Mouse (Mus musculus) thymus, postnatal 10 days (tissue): Measurements from ENCODE around the gene Il31.
"Not testable (repeated sequence)": the region's sequence is repeated elsewhere in the genome, so short reads cannot be mapped to it uniquely, and the experiment has no call there.

Experiments
- DNase-seq, 2 experiments: peaks; one replicate each; pipeline ENCODE4 v3.0.0; 2021; ENCODE audit warnings: low spot score in 2 of 2

The Il31 gene

DNA sequence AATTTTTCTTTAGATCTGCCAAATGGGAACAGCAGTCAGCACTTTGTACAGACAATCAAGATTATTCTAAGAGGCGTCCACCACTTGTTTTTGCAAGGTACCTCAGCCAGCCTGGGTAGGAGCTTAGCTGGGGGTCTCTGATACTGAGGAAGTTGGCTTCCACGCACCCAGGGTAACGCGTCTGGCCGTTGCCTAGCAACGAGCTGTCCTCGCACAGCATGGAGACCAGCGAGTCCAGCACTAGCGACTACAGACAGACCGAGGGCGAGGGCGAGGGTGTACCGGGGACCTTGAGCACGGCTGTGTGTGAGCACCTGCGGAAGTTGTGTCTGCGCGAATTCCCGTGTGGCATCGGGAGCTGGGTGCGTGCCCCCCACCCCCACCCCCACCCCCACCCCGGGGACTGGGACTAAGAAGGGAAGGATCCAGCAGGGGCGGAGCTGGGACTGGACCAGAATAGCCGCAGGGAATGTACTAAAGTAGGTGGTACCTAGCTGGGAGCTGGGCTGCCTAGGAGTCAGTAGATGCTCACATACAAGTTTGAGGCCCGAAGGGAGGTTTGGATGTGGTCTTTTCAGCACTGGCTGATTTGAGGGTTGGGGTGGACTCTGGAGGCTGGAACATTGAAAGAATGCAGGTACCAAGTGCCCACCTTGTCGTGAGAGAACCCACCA is at the start of gene Il31, which contains the start of gene Lrrc43:
Gene Il31 (minus strand): TSS at position 378 of the 674 bp plus-strand sequence.
Gene Lrrc43 (plus strand): TSS at position 194 of the 674 bp plus-strand sequence.
- DNase-seq, result no peak

DNA sequence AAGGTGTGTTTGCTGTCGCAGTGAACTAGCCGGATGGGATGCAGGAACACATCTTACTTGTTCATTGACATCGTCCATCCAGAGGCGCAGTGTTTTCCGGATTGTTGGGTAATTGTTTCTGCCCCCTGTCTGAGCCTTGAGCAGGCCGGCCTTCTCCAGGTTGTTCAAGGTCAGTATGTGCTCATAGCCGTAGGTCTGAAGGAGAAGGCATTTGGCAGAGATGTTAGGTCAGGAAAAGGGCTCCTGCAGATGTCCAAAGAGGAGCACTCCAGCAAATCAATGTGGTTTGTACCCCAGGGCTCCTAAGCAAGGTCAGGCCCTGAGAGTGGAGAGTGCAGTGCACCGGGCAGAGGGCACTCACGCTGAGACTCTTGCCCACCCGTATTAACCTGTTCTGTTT is 44.5 kb upstream of the Il31 start:
- DNase-seq, result peak in 1 of 2 experiments; percentile 1

GRCm38 (mm10) chr5:123530056-123530455 is 40.8 kb upstream of the Il31 start:
- DNase-seq, result peak in 1 of 2 experiments; percentile 1

DNA sequence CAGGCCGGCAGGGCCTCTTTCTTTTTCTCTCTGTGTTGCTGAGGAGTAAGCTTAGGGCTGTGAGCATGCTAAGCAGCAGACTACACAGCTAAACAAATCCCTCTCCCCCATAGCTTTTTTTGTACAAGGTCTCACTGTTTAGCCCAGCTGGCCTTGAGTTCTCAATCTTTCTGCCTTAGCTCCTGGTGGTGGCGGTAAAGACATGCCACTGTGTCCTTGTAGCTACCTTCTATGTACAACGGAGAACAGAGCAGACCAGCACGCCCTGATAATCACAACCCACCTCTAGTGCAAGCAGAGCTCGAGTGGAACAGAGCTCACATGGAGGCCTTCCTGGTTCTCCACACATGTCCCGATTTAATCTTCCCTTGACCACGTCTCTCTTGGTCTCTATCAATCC is 39.4 kb upstream of the Il31 start:
- no peak for DNase-seq

DNA sequence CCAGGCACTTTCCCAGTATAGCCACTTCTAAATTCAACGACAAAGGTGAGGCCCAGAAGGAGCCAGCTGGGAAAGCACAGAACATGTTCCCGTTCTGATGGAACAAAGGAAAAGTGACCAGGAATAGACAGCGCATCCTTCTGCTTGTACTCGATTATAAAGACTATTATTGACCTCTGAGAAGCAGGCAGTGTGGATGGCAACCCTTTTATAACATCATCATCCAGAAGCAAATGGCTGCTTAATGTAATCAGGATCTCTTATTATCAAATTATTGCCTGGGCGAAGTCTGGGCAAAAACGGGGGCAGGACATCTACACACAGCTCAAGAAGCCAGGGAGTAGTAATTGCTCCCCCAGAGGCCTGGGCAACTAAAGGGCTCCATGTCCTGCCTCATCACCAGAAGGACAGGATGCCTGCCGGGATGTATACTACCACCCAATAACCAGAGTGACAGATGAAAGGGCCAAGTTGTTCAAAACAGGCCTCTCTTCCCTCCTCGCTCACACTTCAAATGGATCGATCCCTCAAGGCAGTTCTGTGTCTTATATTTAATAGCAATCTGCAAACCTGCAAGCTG is 36.7 kb upstream of the Il31 start:
- DNase-seq, result no peak

- no peak for DNase-seq
Measured at GRCm38 (mm10) chr5:123525281-123525680, 36.0 kb upstream of the Il31 start, which contains the start of gene Gm49027. TSS of gene Gm49027 (minus strand) at chr5:123525488.

DNA sequence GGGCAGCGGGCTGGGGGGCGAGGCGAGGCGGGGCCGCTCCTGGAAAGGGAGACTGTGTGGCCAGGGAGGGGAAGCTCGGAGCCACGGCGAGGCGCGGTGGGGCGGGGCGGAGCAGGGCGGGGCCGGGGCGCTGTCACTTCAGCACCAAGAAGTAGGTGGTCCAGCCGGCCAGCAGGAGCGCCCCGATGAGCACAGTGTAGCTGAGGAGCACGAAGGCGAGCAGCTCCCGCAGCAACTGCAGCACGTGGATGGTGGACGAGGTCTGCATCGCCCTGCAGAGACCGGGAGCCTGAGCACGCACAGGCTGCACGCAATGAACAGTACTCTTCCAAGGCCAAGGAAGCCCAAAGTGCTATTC is 35.1 kb upstream of the Il31 start:
- DNase-seq, result no peak

GRCm38 (mm10) chr5:123523692-123524392 is 34.6 kb upstream of the Il31 start, which contains the start of gene Diablo:
TSS of gene Diablo (minus strand) at chr5:123524176.
- DNase-seq, result peak; percentile 99

GRCm38 (mm10) chr5:123522166-123522565 is 32.9 kb upstream of the Il31 start:
- DNase-seq, result no peak

- DNase-seq, result no peak
Measured at GRCm38 (mm10) chr5:123521621-123522020, 32.3 kb upstream of the Il31 start.

GRCm38 (mm10) chr5:123520666-123521065 is 31.4 kb upstream of the Il31 start:
- no peak for DNase-seq

GRCm38 (mm10) chr5:123514871-123515270 is 25.6 kb upstream of the Il31 start:
- no peak for DNase-seq

GRCm38 (mm10) chr5:123512102-123512501 is 22.8 kb upstream of the Il31 start:
- no peak for DNase-seq

DNA sequence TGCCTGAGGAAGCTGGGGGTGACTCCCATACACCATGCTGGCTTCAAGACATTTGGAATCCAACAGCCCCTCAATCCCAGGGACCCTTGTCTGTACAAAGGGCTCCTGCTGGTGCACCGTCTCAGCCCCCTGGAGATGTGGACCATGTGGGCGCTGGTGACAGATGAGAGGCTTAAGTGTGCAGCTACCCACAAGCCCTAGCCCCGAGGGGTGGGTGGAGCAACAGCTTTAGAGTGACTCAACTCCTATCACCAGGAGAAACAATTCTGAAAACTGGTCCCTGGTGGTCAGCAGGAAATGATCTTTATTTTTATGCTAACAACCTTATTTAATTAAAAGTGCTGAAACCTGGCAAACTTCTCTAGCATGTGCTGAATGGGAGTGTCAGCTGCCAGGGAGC is 22.1 kb upstream of the Il31 start:
- DNase-seq, result not testable (repeated sequence)

DNA sequence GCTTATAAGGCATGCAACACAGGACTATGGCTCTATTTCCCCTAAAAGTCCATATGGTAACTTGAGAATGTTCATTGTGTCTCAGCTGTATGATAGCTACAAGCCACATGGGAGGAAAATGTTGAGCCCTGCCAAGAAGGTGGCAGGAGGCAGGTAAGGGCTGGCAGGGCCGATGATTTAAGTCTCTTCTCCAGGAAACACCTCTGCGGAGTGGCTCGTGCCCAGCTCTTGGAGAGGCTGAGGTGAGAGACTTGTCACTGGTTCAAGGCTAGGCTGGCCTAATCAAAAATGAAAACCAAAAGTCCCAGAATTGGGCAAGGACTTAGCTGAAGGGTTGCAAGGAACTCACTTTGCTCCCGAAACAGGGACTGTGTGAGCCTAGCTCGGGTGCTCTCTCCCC is 20.9 kb upstream of the Il31 start, which contains the start of gene B3gnt4:
Gene B3gnt4 (plus strand): TSS at position 301 of the 400 bp plus-strand sequence.
- no peak for DNase-seq

DNA sequence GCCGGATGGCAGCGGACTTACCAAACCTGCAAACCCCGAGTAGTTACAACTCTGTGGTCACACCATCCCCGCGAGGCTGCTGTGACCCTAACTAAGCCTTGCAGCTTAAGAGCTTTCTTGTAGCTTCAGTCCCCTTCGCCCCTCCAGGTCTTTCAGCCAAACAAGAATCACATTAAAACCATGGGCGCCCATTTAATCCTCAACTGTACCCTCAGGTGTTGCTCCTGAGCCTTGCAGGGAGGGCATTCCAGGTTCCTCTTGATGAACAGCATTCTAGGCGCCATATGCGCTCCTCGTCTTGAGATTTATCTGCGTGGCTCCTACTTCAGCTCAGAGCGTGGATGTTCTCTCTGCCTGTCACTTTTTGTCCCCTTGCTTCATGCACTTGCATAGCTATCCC is 19.6 kb upstream of the Il31 start:
- DNase-seq, result no peak

DNA sequence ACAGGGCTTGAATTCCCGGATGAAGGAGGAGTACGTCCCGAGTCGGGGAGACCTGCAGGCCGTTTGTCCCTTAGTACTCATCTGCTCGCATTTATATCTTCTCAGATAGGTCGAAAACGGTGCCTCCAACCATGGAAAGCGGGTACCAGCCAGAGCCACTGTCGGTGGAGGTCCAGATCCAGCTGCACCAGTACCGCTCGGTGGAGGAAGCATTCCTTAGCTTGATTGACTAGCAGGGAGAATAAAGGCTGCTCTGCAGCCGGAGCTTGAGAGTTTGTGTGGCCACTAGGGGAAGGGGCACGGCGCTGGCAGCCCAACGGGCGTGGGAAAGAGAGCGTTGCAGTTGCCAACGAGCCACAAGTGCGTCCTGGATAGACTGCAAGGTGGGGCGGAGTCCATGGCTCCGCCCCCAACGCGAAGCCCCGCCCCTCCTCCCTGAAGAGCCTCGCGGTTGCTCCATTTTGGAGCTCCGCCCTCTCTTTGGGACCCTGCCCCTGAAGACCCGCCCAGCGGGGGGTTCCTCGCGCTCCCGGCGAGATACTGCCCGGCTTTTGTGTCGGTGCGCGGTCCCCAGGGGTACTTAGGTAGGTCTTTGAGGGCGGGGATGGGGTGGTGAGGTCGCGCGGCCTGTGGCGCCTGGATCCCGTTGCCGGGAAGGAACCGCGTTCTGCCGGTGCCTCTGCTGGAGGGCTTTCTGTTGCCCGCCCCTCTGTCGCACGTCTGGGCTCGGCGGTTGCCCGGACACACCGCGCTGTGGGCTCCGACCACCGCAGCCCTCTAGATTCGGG is 18.8 kb upstream of the Il31 start:
- DNase-seq, result peak; percentile 80 to 89

DNA sequence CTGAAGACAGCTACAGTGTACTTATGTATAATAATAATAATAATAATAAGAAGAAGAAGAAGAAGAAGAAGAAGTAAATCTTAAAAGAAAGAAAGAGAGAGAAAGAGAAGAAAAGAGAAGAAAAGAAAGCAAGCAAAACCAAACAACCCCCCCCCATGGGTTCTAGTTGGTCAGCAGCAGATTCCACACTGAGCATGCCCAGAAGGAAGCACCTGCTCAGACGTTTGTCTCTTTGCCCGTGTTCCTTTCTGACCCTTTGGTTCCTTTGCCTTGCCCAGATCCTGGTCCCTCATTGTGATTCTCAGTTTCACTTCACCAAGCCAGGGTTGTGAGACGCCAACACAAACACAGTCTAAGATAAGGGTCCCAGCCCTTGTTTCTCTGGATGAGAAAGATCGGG is 12.7 kb upstream of the Il31 start:
- DNase-seq, result no peak

DNA sequence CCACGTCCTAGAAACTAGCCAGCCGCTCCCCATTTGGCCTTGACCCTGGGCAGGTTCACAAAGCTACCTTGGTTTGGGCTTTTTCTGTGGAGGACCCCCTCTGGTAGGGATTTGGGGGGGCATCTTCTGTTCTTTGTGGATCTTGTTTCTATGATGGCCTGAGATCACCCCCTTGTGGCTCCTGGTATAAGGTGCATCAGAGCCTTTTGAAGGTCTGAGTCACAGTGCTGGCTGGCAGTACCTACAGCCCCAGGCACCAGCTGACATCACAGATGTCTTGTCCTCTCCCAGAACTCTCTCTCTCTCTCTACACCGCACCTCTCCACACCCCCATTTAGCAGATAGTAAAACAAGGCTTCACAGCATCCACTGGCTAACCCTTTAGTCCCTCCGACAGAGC is 10.4 kb upstream of the Il31 start:
- DNase-seq, result peak in 1 of 2 experiments; percentile 47

DNA sequence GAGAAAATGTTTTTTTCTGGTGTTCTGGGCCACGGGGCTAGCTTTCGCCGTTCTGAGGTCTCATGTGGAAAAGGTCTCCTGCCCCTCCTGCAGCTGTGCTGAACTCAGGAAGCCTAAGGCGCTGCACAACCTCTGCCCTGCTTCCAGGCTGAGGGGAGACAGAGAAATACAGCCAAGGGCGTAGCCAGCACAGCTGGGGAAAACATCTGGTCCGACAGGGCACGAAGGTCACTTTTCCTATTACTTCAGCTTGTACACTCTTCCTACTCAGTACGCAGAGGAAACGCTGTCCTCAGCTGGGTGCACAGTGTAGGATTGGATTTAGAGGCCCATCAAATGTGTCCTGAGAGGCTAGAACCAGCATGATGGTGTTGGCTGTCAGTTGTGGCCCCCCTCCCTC is 646 bp upstream of the Il31 start:
- DNase-seq, result no peak

- no peak for DNase-seq
Measured at GRCm38 (mm10) chr5:123487659-123488395, 1.5 kb downstream of the Il31 start.
